Mouse (Mus musculus): ENCODE measurements around the gene Meis1. TPM values are rescaled to one million over a fixed set of nuclear protein-coding genes. Genes with fewer than 3 reads are reported as not detected.
A peak's percentile ranks its signal among the peaks of the same experiment; 100 is the strongest.

The Meis1 gene
- total RNA-seq, 1 experiment: 6.2 TPM

GRCm38 (mm10) chr11:18873451-18874277 lies 145.1 kb downstream of the Meis1 start:
- 0 out of 4 replicates have a peak, but pooled peaks cover 0 to 1% of the 10 kb centered on the region in 2 experiments for H3K4me1 ChIP-seq (ENCODE audit: control insufficient read depth in 2 of 2, insufficient read depth in 2 of 2, low read length in 2 of 2, poor library complexity in 1 of 2)
- no peak overlapping the region for H3K27ac ChIP-seq (ENCODE audit: insufficient read depth, low read depth, low read length, poor library complexity, severe bottlenecking)
- no peak overlapping the region for H3K9ac ChIP-seq (ENCODE audit: insufficient read depth, low read depth, low read length, poor library complexity, severe bottlenecking)

GRCm38 (mm10) chr11:18872793-18873192 lies 146.0 kb downstream of the Meis1 start:
- no peak for DNase-seq (ENCODE audit: low read depth, low spot score)
- no peaks in the 10 kb centered on the region for H3K36me3 ChIP-seq (ENCODE audit: control insufficient read depth, insufficient read depth, low read length, poor library complexity, severe bottlenecking)
- TF ChIP-seq CHD2 (IDR thresholded peaks at IDR 0.05; ENCODE audit: low read depth, low read length): no peak
- no peak for TF ChIP-seq ZNF384 (IDR thresholded peaks at IDR 0.05; ENCODE audit: low read depth, low read length)
- TF ChIP-seq MAFK (IDR thresholded peaks at IDR 0.05; ENCODE audit: insufficient read depth, low read depth, low read length): no peak
- no peak overlapping the region for H3K27ac ChIP-seq (ENCODE audit: insufficient read depth, low read depth, low read length, poor library complexity, severe bottlenecking)
- no peaks in the 10 kb centered on the region for H3K9me3 ChIP-seq (ENCODE audit: control insufficient read depth, insufficient read depth, low read depth, low read length)
- H3K4me1 ChIP-seq (ENCODE audit: control insufficient read depth in 2 of 2, insufficient read depth in 2 of 2, low read length in 2 of 2, poor library complexity in 1 of 2): 0 out of 4 replicates have a peak, but pooled peaks cover 0 to 1% of the 10 kb centered on the region in 2 experiments
- in situ Hi-C loops (cut with MboI; ENCODE audit: low sequenced_read_pairs in 2 of 2, unreplicated experiment in 2 of 2): loop anchor here (5.0 kb wide), 1 partner anchor 145 kb away; the partner anchor contains the start of gene Meis1 (in 2 of the 2)
- H3K4me3 ChIP-seq (ENCODE audit: insufficient read depth in 1 of 2, low read depth in 1 of 2, low read length in 2 of 2, poor library complexity in 1 of 2, severe bottlenecking in 1 of 2): no peak overlapping the region
- no peak overlapping the region for H3K9ac ChIP-seq (ENCODE audit: insufficient read depth, low read depth, low read length, poor library complexity, severe bottlenecking)

More at GRCm38 (mm10) chr11:18873451-18874277, 145.1 kb downstream of the Meis1 start:
- in situ Hi-C loops (cut with MboI; ENCODE audit: low sequenced_read_pairs in 2 of 2, unreplicated experiment in 2 of 2): loop anchor here (5.0 kb wide), 1 partner anchor 144 kb away; the partner anchor contains the start of gene Meis1 (in 2 of the 2)
- H3K9me3 ChIP-seq (ENCODE audit: control insufficient read depth, insufficient read depth, low read depth, low read length): no peaks in the 10 kb centered on the region
- H3K4me3 ChIP-seq (ENCODE audit: insufficient read depth in 1 of 2, low read depth in 1 of 2, low read length in 2 of 2, poor library complexity in 1 of 2, severe bottlenecking in 1 of 2): no peak overlapping the region
- DNase-seq (ENCODE audit: low read depth, low spot score): no peak
- H3K36me3 ChIP-seq (ENCODE audit: control insufficient read depth, insufficient read depth, low read length, poor library complexity, severe bottlenecking): no peaks in the 10 kb centered on the region
- no peak for TF ChIP-seq ZNF384 (IDR thresholded peaks at IDR 0.05; ENCODE audit: low read depth, low read length)

- TF ChIP-seq ZC3H11A (IDR thresholded peaks at IDR 0.05; ENCODE audit: borderline replicate concordance, low read depth, low read length): no peak
- no peak for TF ChIP-seq MAFK (IDR thresholded peaks at IDR 0.05; ENCODE audit: insufficient read depth, low read depth, low read length)
- no peak for TF ChIP-seq CHD2 (IDR thresholded peaks at IDR 0.05; ENCODE audit: low read depth, low read length)
- TF ChIP-seq HCFC1 (IDR thresholded peaks at IDR 0.05; ENCODE audit: borderline replicate concordance, insufficient read depth, low read length): no peak
- no peak for TF ChIP-seq ZNF384 (IDR thresholded peaks at IDR 0.05; ENCODE audit: low read depth, low read length)
- Histone ChIP-seq H3K4me1 (ENCODE audit: control insufficient read depth in 2 of 2, insufficient read depth in 2 of 2, low read length in 2 of 2, poor library complexity in 1 of 2) (0 out of 4 replicates have a peak, but pooled peaks cover 0 to 1% of the 10 kb centered on the region in 2 experiments), H3K9ac (ENCODE audit: insufficient read depth, low read depth, low read length, poor library complexity, severe bottlenecking) (no peak overlapping the region), H3K27ac (ENCODE audit: insufficient read depth, low read depth, low read length, poor library complexity, severe bottlenecking) (no peak overlapping the region), H3K9me3 (ENCODE audit: control insufficient read depth, insufficient read depth, low read depth, low read length) (no peaks in the 10 kb centered on the region), H3K36me3 (ENCODE audit: control insufficient read depth, insufficient read depth, low read length, poor library complexity, severe bottlenecking) (no peaks in the 10 kb centered on the region), H3K4me3 (ENCODE audit: insufficient read depth in 1 of 2, low read depth in 1 of 2, low read length in 2 of 2, poor library complexity in 1 of 2, severe bottlenecking in 1 of 2) (no peak overlapping the region)
- in situ Hi-C loops (cut with MboI; ENCODE audit: low sequenced_read_pairs in 2 of 2, unreplicated experiment in 2 of 2): loop anchor here (5.0 kb wide), 1 partner anchor 145 kb away; the partner anchor contains the start of gene Meis1 (in 2 of the 2)
- DNase-seq (ENCODE audit: low read depth, low spot score): no peak
These were observed 146.6 kb downstream of the Meis1 start for GRCm38 (mm10) chr11:18872118-18872751.

DNA sequence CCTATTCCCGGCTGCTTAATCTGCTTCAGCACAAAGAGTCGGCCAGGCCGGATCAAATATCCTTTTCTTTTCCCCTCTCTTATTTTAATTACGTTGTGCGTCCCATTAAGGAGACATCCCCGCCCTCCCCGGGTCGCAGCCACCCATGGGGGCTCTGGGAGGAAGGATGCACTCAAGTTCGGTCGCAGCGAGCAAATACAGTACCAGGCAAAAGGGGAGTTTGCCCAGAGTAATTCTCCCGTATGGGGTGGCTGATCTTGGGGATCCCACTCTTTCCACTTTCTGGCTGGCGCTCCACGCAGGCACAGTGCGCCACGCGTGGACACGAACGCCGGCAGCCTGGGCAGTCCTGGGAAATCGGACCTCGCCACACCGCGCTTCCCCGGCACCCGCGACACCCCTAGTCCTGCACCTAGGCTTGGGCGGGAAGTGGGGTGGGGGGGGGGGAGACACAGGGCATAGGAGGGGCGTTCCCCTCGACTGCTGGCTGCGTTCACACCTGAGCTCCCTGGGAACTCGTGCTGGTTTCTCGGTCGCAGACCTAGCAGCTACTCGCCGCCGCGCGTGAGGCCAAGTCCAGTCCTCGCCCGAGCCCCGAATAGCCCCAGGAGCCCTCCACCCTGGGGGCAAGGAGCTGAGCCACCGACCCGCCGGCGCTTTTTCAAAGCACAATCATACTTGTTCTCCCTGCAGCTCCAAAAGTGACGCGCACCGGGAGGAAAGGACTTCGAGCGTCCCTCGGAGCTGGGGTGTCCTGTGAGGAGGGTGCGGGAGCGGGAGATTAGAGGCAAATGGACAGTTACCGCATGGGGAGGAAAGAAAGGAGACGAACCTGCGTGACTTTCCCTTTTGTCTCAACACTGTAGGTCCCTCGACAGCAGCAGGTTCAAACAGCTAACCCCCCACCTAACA lies 147.4 kb downstream of the Meis1 start:
- H3K4me1 ChIP-seq (ENCODE audit: control insufficient read depth in 2 of 2, insufficient read depth in 2 of 2, low read length in 2 of 2, poor library complexity in 1 of 2): 0 out of 4 replicates have a peak, but pooled peaks cover 0 to 1% of the 10 kb centered on the region in 2 experiments
- no peak for DNase-seq (ENCODE audit: low read depth, low spot score)

More for the DNA sequence above, 147.4 kb downstream of the Meis1 start:
- Histone ChIP-seq H3K9me3 (ENCODE audit: control insufficient read depth, insufficient read depth, low read depth, low read length) (no peaks in the 10 kb centered on the region), H3K4me3 (ENCODE audit: insufficient read depth in 1 of 2, low read depth in 1 of 2, low read length in 2 of 2, poor library complexity in 1 of 2, severe bottlenecking in 1 of 2) (peak overlapping the region; percentile 33 to 45; a peak in 3 of 4 replicates), H3K36me3 (ENCODE audit: control insufficient read depth, insufficient read depth, low read length, poor library complexity, severe bottlenecking) (no peaks in the 10 kb centered on the region), H3K27ac (ENCODE audit: insufficient read depth, low read depth, low read length, poor library complexity, severe bottlenecking) (no peak overlapping the region), H3K9ac (ENCODE audit: insufficient read depth, low read depth, low read length, poor library complexity, severe bottlenecking) (no peak overlapping the region)
- TF ChIP-seq HCFC1 (IDR thresholded peaks at IDR 0.05; ENCODE audit: borderline replicate concordance, insufficient read depth, low read length) (no peak), CHD2 (IDR thresholded peaks at IDR 0.05; ENCODE audit: low read depth, low read length) (no peak), ZC3H11A (IDR thresholded peaks at IDR 0.05; ENCODE audit: borderline replicate concordance, low read depth, low read length) (no peak), MAFK (IDR thresholded peaks at IDR 0.05; ENCODE audit: insufficient read depth, low read depth, low read length) (no peak), ZNF384 (IDR thresholded peaks at IDR 0.05; ENCODE audit: low read depth, low read length) (no peak)
- in situ Hi-C loops (cut with MboI; ENCODE audit: low sequenced_read_pairs in 2 of 2, unreplicated experiment in 2 of 2): loop anchor here (5.0 kb wide), 1 partner anchor 146 kb away; the partner anchor contains the start of gene Meis1 (in 2 of the 2)

Measured in ES-E14 (cell line).